Mouse (Mus musculus) frontal cortex, postnatal 14 days (tissue): ENCODE measurements around the gene Chd6.

ENCODE experiments used
- DNase-seq, 2 experiments: peaks; one replicate each; pipeline ENCODE4 v3.0.0; 2022; ENCODE audit warnings: low spot score in 2 of 2

Chd6 gene

DNA sequence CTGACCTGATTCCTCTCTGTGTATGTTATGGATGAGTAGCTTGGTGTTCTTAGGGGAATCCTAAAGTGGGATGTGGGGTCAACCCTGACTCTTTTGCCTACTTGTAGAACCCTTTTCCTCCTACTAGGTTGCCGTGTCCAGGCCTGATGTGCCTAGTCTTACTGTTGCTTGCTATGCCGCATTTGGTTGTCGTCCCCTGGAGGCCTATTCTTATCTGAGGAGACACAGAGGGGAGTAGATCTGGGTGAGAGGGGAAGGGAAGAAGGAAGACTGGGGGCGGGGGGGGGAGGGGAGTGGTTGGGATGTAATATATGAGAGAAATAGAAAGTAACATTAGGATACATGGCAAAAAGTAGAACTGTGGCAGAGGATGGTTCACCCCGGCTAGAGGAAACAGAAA lies 33.3 kb downstream of the Chd6 start:
- DNase-seq, result no peak

DNA sequence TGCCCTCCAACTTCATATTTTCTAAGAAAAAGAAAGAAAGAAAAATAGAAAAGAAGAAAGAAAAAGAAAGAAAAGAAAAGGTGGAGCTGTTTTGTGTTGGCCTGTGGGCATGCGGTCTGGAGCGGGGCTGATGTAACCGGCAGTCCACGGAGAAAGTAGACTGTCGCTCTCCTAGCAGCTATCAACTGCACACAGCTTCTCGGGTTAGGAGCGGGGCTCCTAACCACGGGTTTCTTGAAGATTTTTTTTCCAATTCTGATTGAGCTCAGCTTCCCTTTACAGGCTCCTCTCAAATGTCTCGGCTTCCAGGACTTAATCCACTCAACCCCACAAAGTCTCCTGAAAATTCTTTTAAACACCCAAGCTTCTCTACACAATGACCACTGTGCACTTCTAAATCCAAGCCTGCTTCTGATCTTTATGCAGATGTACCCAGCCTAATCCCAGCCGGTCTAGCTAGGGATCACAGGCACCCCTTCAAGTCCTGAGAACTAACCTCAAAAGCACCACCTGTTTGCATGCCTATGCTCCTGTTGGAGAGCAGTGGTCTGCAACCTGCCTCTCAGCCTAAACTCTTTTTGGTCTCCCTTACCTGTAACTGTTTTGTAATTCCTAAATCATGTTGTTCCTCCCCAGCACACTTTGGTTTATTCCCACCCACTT lies 42.6 kb downstream of the Chd6 start:
- no peak for DNase-seq

DNA sequence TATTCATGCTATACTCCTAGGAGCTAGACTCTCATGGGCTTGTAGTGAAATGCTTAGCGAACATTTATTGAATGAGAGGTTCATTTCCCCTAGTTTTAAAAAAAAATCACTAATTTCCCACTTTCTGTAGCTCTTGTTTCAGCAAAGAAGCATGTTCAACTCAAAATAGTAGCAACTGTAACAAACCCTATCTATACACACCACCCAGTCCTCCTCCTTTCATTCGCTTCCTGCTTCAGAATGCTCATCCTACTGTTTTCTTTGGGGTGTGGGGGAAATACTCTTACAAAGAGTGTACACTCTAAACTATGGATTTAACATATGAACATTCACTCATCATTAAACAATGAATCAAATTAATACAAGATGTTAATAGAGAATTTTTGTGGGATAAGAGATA lies 43.3 kb downstream of the Chd6 start:
- DNase-seq, result no peak

DNA sequence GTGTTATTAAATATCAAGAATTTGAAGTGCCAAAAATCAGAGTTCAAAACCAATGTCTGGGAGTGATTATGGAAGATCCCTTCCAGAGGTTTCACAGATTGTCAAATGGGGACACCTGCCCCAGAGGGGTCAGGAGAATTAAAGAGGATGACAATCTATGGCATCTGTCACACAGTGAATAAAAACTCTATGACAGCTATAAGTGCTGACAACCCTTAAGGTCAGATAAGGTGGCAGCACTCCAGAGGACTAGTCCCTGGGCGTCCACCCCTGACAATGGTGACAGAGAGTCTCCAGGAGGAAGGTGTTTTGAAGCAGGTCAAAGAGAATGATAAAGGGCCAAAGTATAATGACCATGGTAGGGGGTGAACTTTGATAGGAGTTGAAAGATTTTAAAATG lies 44.0 kb downstream of the Chd6 start:
- no peak for DNase-seq

DNA sequence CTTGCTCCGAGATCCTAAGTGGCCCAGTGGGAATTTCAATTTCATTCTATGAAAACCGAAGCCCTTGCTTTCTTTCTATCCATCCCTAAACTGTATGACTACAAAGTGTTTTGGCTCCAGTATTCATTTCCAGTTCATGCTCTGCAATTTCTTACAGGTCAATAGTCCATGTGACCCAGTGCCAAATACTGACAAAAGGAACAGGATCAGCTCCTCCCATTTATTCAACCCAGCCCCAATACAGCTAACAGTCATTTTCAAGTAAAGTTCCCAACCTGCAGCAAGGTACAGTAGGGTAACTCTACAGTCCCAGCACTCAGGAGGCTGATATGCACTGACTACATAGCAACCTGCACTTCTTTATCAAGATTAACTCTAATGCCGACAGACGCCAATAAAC lies 50.0 kb downstream of the Chd6 start:
- DNase-seq, result no peak

DNA sequence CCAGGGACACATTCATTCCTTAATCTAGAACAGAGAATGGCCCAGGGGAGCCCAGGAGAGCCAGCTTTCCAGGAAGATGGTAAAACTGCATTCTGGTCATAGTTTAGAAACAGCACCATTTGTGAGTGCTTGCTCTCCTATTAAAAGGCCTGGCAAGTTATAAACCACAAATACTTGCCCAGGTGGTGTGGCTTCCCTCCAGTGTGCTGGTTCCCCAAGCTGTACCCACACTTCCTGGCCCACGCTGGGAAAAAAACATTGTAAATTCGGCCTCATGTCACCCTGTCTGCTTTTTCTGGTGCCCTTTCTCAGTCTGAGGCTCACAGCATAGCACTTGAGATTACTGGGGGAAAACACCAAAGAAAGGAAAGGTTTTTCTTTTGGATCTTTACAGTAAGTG lies 55.1 kb downstream of the Chd6 start:
- no peak for DNase-seq

DNA sequence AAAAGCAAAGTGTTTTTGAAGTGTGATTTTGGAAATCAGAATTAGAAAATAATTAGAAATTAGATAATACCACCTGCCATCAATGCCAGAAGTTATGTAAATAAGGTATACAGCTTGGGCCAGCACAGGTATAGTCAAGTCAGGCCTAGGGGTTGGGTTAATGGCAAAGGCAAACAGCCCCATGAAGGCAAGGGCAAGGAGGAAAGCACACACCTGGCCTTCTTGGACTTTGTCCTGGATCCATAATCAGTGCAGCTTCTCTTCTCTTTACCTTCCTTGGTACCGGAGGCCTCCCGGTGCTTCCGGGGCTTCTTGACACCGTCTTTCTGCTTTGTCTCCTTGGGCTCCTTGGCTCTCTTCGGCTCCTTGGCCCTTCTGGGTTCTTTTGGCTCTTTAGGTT lies 56.7 kb downstream of the Chd6 start:
- DNase-seq, result no peak

DNA sequence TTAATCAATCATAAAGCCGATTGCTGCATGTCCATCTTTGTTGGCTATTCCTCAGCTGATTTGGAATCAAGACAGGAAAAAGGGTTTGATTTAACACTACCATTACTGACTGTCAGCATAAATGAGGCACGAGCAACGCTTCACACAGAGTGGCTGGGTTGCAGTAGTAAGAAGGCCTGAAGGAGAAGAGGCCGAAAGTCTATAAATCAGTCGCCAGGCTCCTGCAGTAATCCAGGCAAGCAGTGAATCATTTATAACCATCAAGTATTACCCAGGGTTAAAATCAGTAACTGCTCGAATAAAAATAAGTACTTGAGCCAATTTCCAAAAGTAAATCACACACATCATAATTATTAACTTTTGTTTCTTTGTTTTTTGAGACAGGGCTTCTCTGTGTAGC lies 59.4 kb downstream of the Chd6 start:
- no peak for DNase-seq

DNA sequence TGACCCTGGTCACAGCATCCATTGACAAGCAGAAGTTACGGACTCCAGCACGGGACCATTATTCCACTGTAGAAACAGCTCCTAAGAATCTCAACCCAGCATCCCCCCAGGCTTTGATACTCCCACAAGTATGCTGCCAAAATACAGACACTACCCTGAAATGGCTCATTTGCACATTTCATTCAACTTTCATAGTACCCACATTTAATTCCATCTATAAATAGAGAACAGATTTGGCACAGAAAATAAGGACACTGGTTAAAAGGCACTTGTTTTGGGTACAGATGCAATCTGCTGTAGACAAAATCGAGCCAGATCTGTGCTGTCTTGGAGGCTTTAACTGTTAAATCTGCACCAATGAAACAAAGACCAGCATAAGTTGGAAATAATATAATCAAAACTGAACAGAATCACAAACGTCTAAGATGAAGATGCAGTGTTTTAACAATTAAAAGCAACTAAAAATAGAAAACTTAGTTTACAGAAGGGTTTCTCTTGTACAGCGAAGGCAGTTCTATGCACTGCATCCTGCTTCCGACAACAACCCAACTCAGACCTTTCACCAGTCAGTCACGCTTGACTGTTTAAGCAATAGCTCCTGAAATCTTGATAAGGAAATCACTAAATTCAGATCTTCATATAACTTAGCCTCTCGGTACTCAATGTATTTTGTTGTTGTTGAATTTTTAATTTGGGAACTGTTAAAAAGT lies 64.2 kb downstream of the Chd6 start:
- no peak for DNase-seq

DNA sequence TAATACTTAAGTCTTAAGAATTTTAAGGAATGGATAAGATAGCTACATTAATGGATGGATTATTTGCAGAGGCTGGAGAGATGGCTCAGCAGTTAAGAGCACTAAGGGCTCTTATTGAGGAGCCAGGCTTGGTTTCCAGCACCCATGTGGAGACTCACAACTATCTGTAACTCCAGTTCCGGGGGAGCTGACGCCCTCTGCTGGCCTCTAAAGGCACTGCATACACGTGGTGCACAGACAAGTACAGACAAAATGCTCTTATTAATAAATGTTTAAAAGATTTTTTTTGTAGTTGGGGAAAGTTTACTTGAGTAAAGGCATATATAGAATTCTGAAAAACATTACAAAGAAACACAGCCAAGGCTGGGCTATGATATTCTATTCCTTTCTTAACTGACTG lies 66.0 kb downstream of the Chd6 start:
- DNase-seq, result no peak

DNA sequence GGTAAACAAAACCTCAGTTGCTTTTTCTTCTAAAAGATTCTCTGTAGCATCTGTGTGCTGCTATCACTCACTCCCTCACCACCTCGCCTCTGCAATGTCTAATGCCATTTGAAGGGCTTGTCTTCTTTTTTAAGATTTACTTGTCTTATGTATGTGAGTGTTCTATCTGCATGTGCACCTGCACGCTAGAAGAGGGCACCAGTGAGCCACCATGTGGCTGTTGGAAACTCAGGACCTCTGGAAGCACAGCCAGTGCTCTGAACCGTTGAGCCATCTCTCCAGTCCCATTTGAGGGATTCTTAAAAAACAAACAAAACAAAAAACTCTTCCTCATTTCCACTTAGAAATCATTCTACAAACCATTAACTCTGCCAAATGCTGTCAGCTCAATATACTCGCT lies 68.1 kb downstream of the Chd6 start:
- DNase-seq, result no peak

DNA sequence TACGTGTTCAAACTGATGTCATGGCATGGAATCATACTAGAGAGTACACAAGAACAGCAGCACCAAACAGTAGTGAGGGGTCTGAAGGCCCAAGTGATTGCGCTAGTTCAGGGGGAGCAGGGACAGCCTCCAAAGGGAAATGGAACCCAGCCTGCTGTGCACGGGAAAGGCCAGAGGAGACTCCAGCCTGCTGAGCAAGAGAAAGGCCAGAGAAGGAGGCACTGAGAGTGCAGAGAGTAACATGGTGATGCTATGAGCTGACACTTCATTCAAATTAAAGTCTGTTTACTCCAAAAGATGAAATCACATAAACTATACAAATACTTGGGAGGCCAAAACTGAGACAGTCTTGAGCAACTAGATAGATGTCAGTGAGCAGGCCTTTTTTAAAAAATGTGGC lies 71.1 kb downstream of the Chd6 start:
- no peak for DNase-seq

DNA sequence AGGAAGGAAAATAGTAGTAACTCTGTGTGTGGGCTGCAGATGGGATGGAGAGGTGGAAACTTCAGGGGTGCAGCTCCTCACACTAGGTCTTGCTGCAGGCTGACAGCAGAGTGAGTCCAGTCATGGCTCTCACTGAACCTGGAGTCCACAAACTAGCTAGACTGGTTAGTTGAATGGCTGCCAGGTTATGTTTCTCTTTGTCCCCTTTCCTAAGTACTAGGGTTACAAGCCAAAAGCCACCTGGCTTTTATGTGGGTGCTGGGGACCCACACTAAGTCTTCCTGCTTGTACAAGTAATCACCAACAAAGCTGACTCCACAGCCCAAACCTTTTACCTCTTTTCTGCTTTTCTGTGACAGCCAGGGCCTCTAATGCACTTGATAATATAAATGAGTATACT lies 75.7 kb downstream of the Chd6 start:
- DNase-seq, result no peak

DNA sequence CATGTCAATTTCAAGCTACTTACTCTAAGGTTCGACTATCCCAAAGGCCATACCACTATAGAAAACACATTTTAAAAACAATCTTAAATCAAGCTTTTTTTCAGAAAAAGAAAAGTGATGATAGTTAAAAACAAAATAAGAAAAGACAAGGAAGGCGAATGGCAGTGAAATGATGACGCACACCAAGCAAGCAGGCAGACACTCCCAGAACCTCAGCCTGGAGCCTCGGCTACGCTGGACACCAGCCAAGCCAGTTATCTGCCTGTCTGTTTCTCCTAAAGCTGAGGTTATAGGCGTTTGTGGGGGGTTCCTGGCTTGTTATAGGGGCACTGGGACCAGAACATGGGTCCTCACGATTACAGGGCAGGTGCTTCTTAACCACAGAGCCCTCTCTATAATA lies 76.5 kb downstream of the Chd6 start:
- DNase-seq, result no peak

DNA sequence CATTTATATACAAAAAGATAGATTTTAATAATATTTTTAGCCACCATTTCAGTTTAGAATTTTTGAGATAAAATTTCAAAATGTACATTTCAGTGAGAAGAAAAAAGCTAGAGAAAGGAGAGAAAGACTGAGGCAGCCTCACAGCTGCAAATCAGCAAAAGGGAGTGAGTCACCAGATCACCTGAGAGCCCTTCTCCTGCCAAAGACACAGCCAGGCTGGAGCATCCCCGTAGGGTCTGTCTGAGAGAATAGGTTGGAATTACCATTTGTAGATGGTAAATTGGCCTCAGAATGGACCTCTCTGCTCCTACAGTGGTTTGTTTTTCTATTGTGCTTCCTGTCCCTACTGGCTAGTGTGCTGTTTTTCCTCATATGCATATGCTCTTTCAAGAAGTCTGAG lies 84.3 kb downstream of the Chd6 start:
- no peak for DNase-seq

DNA sequence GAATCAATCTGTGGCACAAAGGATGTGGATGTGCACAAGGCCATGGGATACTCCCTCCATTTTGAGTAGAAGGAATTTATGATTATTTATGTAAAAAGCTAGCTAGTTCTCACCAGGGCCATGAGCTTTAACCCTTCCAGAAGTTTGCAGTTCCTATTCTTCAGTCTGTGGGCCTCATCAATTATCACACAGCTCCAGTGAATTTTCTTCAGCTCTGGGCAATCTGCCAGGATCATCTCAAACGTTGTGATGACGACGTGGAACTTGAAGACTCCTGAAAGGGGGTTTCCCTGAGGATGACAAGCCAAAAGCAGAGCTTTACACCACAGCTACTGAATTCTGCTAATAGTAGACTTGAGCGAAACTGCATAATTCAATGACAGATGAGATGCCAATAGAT lies 91.0 kb downstream of the Chd6 start:
- no peak for DNase-seq

DNA sequence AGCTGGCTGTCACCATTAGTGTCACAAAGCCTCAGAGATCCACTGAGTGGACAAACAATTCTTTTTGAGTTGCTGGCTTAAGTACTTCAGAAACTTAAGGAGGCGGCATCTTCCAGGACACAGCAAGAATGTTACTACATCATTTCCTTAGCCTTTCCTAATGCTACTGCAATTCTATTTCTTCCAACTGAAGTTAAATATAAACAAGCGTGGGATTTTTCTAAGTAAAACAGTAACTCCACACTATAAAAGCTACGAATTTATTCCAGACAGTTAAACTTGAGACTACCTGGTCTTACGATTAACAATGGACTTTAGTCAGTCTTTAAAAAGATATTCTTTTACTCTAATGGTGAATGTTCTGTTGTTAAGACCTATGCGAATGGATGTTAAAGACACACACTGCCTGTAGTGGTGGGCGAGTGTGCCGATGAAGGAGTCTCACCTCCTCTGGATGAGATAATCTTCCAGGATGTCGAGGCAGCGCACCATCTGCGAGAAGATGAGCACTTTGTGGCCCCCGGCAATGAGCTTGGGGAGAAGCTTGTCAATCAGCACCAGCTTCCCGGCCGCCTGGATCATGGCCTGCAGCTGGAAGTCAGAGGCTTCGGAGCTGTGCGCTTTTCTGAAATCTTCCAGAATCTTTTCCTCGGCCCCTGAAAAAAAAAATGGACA lies 96.2 kb downstream of the Chd6 start:
- no peak for DNase-seq

DNA sequence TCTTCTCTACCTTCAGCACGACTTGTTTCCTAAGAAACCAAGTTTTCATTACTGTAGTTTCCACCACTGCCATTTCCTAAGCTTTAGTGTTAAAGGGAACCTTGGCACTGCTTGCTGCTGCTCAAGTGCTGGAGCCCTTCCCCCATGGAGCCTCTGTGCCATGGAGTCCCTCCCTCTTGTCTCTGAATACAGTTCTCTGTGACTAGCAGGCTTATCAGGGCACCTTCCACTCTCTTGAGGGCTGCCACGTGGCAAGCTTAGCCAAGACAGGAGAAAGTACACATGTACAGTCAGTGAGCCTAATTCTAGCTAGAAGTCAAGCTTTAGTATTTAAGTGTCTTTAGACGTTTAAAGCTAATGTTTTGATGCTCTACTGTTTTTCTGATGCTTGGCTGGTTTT lies 104.5 kb downstream of the Chd6 start:
- no peak for DNase-seq

DNA sequence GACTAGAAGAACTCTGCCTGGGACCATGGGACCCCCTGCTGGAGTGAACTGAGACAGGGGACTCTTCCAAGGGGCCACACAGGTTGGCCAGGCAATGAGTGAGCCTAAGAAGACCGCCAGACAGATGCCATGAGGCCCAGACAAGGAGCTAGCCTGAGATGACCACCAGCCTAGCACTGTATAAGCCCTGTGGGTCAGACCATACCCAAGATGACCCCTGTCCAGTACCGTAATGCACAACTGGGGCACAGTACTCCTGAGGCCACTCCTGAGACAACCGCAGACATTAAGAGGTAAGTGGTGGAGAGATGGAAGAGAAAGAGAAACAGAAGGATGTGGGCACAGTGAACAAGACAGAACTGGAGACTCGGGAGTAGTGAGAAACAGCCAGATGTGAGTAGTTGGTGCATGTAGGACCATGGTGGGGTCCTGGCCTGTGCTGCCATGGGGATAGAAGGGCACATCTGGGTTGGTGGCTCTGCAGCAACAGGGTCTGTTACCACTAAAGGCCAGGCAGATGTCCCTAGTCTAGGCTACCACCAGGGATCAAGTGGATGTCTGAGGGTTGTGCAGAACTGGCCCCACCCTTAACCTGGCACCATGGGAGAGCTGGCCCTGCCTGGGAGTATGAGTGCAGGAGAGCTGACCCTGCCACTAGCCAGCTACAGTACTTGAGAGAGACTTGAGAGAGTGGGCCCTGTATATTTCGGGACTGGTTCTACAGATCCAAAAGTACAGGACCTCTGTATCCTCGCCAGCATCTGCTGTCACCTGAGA lies 111.7 kb downstream of the Chd6 start:
- DNase-seq, result no peak

DNA sequence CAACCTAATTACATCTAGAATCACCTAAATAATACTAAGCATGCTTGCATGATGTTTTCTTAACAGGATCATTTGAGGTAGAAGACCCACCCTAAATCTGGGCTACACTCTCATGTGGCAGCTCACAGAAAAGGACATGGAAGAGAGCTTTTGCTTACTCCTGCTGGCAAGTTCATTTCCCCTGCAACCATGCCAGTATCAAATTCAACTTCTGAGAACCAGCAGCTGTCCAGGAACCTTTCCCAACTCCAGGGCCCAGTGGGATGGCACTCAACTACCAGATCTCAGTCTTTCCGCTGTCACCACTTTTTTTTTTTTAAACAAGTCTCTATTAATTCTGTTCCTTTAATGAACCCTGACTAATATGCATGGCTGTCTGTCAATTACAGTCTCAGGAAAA lies 114.7 kb downstream of the Chd6 start:
- no peak for DNase-seq

DNA sequence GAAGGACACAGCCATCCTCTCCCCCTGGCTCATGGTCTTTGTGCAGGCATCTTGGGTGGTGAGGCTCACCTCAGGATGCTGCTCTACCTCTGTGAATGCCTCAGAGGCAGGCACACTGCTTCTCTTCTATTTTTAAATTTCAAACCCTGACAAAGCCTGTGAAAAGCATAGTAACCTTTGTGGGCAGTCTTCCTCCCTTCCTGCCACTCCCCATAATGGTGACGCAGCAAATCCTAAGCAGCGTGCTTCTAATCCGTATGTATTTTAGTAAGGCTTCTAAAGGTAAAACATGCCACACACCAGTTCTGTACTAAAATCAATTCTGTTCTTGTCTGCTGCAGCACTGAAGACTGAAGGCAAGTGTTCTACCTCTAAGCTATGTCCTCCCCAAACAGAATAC lies 116.4 kb downstream of the Chd6 start:
- DNase-seq, result no peak

DNA sequence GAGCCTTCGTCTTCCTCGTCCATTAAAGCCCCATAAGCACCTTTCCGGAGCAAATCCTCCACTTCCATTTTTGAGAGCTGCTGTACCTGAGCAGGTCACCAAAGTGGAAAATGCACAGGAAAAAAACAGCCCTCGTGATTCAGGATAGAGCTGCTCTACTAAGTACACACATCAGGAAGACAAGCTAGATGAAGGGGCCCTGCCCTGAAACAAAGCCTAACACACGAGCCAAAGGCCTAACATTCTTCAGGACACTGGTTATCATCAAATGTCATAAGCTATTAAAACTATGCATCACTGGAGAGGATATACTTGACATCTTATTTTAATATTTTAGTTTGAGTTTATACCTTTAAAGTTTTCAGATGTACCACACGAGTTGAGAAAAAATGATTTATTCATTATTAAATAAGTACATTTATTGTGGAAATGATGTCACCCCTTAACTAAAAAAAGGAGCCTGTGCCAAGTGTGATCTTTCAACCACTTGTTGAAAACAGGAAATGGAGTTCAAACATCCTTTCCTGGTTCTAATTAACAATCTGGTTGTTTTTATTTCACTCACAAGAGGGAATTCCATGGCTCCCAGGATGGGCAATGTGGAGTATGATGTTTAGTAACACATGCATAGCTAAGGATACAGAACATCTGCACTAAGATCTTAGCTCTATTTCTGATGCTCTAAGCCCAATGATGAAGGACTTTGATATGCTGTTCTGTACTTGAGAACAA lies 118.4 kb downstream of the Chd6 start:
- no peak for DNase-seq
